Mouse (Mus musculus): ENCODE measurements around the gene Prkcsh. TPM values are rescaled to one million over a fixed set of nuclear protein-coding genes. Genes with fewer than 3 reads are reported as not detected.

The Prkcsh gene
- total RNA-seq, 4 experiments from 2014 or later: 61.9 to 67.3 (median 65.5) TPM

GRCm38 (mm10) chr9:21987592-21988342, 14.8 kb upstream of the Prkcsh start:
- no peak for DNase-seq (ENCODE audit: low spot score)

GRCm38 (mm10) chr9:21988421-21989101, 14.0 kb upstream of the Prkcsh start:
- DNase-seq (ENCODE audit: low spot score): no peak

GRCm38 (mm10) chr9:21989230-21990110, 13.1 kb upstream of the Prkcsh start, which contains the start of gene Rgl3:
TSS of gene Rgl3 (minus strand) at chr9:21989446.
- peak; percentile 45 for DNase-seq (ENCODE audit: low spot score)

- no peak for DNase-seq (ENCODE audit: low spot score)
Measured at GRCm38 (mm10) chr9:21992227-21992626, 10.4 kb upstream of the Prkcsh start.

- no peak for DNase-seq (ENCODE audit: low spot score)
Measured at GRCm38 (mm10) chr9:21996178-21996867, 6.3 kb upstream of the Prkcsh start.

GRCm38 (mm10) chr9:22000296-22000695, 2.3 kb upstream of the Prkcsh start:
- DNase-seq (ENCODE audit: low spot score): no peak

GRCm38 (mm10) chr9:22001633-22002032, 973 bp upstream of the Prkcsh start:
- DNase-seq (ENCODE audit: low spot score): no peak

GRCm38 (mm10) chr9:22003163-22003554, 553 bp downstream of the Prkcsh start:
- no peak for DNase-seq (ENCODE audit: low spot score)

GRCm38 (mm10) chr9:22004546-22004945, 1.9 kb downstream of the Prkcsh start:
- DNase-seq (ENCODE audit: low spot score): no peak

GRCm38 (mm10) chr9:22011055-22011454, 8.4 kb downstream of the Prkcsh start:
- no peak for DNase-seq (ENCODE audit: low spot score)

GRCm38 (mm10) chr9:22012731-22013130, 10.1 kb downstream of the Prkcsh start:
- DNase-seq (ENCODE audit: low spot score): no peak

- no peak for DNase-seq (ENCODE audit: low spot score)
Measured at GRCm38 (mm10) chr9:22016245-22016644, 13.6 kb downstream of the Prkcsh start.

- no peak for DNase-seq (ENCODE audit: low spot score)
Measured at GRCm38 (mm10) chr9:22017208-22017825, 14.7 kb downstream of the Prkcsh start.

GRCm38 (mm10) chr9:22024592-22024991, 22.0 kb downstream of the Prkcsh start:
- DNase-seq (ENCODE audit: low spot score): no peak

GRCm38 (mm10) chr9:22028467-22028866, 25.9 kb downstream of the Prkcsh start:
- DNase-seq (ENCODE audit: low spot score): no peak

- DNase-seq (ENCODE audit: low spot score): no peak
Measured at GRCm38 (mm10) chr9:22030386-22030785, 27.8 kb downstream of the Prkcsh start.

GRCm38 (mm10) chr9:22035300-22036044, 32.9 kb downstream of the Prkcsh start:
- DNase-seq (ENCODE audit: low spot score): no peak

GRCm38 (mm10) chr9:22037826-22038225, 35.2 kb downstream of the Prkcsh start:
- no peak for DNase-seq (ENCODE audit: low spot score)

- no peak for DNase-seq (ENCODE audit: low spot score)
Measured at GRCm38 (mm10) chr9:22041832-22042231, 39.2 kb downstream of the Prkcsh start.

- no peak for DNase-seq (ENCODE audit: low spot score)
Measured at GRCm38 (mm10) chr9:22047329-22047728, 44.7 kb downstream of the Prkcsh start.
